Mouse (Mus musculus) midbrain, embryonic 11.5 days (tissue): ENCODE measurements around the gene Kncn. TPM values are rescaled to one million over a fixed set of nuclear protein-coding genes. Genes with fewer than 3 reads are reported as not detected.

Experiments
- ATAC-seq: fragments of 200-750 bp; cut with Nextera tagmentation; 2 replicates; pipeline ENCODE4 v1.8.0; 2017; ENCODE audit warnings: moderate TSS enrichment, moderate library complexity; ENCODE audit not compliant: low FRiP score
- DNase-seq: peaks from one replicate; pipeline ENCODE4 v3.0.0; 2015; ENCODE audit warnings: low spot score; ENCODE audit errors: missing footprints
- H3K27ac ChIP-seq: fragments of 300-500 bp; sonication (generic); 2 replicates; pipeline ENCODE4 v1.5.1; 2014; ENCODE audit warnings: low read depth, low read length
- H3K27me3 ChIP-seq: fragments of 300-500 bp; sonication (generic); 2 replicates; pipeline ENCODE4 v1.6.1; 2014; ENCODE audit warnings: mild to moderate bottlenecking, low read length, moderate library complexity, mixed read lengths; ENCODE audit not compliant: control insufficient read depth, insufficient read depth
- H3K36me3 ChIP-seq: fragments of 300-500 bp; sonication (generic); 2 replicates; pipeline ENCODE4 v1.6.1; 2014; ENCODE audit warnings: mild to moderate bottlenecking, low read length, moderate library complexity, mixed read lengths; ENCODE audit not compliant: control insufficient read depth, insufficient read depth
- H3K4me1 ChIP-seq: fragments of 300-500 bp; sonication (generic); 2 replicates; pipeline ENCODE4 v1.6.1; 2014; ENCODE audit warnings: low read length; ENCODE audit not compliant: control insufficient read depth, insufficient read depth
- H3K4me2 ChIP-seq: fragments of 300-500 bp; sonication (generic); 2 replicates; pipeline ENCODE4 v1.6.1; 2014; ENCODE audit warnings: mild to moderate bottlenecking, moderate library complexity
- H3K4me3 ChIP-seq: fragments of 300-500 bp; sonication (generic); 2 replicates; pipeline ENCODE4 v1.5.1; 2014; ENCODE audit warnings: low read depth, low read length
- H3K9ac ChIP-seq: fragments of 300-500 bp; sonication (generic); 2 replicates; pipeline ENCODE4 v1.6.1; 2014; ENCODE audit warnings: low read length
- H3K9me3 ChIP-seq: fragments of 300-500 bp; sonication (generic); 2 replicates; pipeline ENCODE4 v1.6.1; 2016; ENCODE audit warnings: low read length; ENCODE audit not compliant: control insufficient read depth
- WGBS: fragments of 180-500 bp; shearing (Covaris S2); extraction: QIAGEN DNeasy Blood & Tissue Kit; methylation state at CpG from one replicate; pipeline ENCODE4 v1.1.7; 2014; 5-methylcytosine and 5-hydroxymethylcytosine counted together
- polyA plus RNA-seq: library from polyadenylated mRNA; unstranded; fragments of >200 nt; fragmentation: Nextera tagmentation; extraction: Ambion mirVana; gene quantifications from 2 replicates; pipeline ENCODE4 v1.2.1, GENCODE M21; 2014

The Kncn gene
- polyA plus RNA-seq, 1 experiment from 2014 or later: not detected

DNA sequence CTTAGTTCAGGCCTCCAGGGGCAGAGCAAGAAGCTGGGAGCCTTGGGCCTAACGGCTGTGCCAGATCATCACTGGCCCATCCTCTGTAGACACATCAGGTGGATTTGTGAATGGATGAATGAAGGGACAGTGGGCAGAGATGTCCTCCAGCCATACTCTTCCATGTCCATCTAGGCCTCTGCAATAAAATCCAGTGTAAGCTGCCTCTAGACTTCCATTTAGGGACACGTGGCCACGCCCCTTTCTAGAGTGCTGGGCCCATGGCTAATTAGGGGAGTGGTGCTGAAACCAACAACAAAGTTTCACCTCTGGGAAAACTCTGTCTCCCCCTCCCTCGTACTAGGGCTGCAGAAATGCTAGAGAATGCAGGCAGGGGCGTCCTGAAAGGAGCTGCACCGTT, 5.9 kb downstream of the Kncn start:
- Histone ChIP-seq H3K27ac (no peak overlapping the region), H3K4me3 (peak overlapping the region; percentile 27), H3K4me2 (peak overlapping the region; percentile 62), H3K27me3 (peaks cover 24% of the 10 kb centered on the region), H3K9me3 (no peaks in the 10 kb centered on the region), H3K9ac (peak overlapping the region; percentile 55), H3K36me3 (no peaks in the 10 kb centered on the region), H3K4me1 (peaks cover 10% of the 10 kb centered on the region)
- WGBS: 12% methylated on average over 6 of the region's 6 CpGs
- peak; percentile 85 for DNase-seq
- peak; percentile 17; the same call in 1 of the 2 replicates for ATAC-seq

DNA sequence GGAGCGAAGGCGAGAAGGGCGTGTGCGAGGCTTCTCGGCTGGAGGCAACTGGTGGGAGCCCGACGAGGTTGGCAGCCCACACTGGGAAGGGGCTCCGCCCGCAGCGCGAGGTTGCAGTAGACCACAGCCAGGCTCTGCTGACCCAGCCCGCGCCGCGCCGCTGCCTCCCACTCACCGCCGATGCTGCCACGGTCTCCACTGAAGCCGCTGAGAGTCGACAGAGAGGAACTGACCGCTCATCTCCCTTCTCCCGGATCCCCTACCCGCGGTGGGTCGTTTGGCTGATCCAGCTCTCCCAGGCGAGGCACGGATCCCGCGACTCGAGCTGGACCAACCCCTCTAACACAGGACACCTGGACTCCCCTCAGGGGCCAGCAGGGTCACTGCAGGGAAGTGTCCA, 6.4 kb downstream of the Kncn start, which contains the start of gene 6430628N08Rik:
Gene 6430628N08Rik, plus strand, starts transcription at position 113 of the 400 bp plus-strand sequence.
- no peaks in the 10 kb centered on the region for H3K36me3 ChIP-seq
- H3K9ac ChIP-seq: peak within 1 kb of the TSS; percentile 55
- no peak within 1 kb of the TSS for H3K27ac ChIP-seq
- H3K4me3 ChIP-seq: peak within 1 kb of the TSS; percentile 27
- H3K9me3 ChIP-seq: no peaks in the 10 kb centered on the region
- peaks cover 24% of the 10 kb centered on the region for H3K27me3 ChIP-seq
- peaks cover 10% of the 10 kb centered on the region for H3K4me1 ChIP-seq
- ATAC-seq (peak; percentile 53; the same call in 1 of the 2 replicates), DNase-seq (peak; percentile 92)
- WGBS: under 1% methylated on average over 31 of the region's 31 CpGs
- H3K4me2 ChIP-seq: peak within 1 kb of the TSS; percentile 62

DNA sequence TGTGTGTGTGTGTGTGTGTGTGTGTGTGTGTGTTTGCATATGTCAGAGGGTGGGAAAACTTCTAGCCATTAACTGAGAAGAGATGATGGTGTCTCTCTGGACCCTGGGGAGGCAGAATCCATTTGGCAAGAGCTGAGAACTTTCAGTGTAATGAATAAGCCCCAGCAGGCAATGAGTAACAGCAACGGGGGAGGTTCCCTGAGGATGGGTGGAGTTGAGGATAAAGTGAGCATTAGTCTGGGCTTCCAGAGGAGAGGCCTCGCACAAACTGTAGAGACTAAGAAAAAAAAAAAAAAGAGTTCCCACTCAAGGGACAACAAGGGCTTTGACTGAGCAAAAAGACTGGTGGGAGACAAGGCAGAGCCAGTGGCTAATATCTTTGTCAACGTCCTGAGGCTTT, 10.1 kb downstream of the Kncn start:
- WGBS: 16% methylated on average over 3 of the region's 3 CpGs
- Histone ChIP-seq H3K4me1 (peaks cover 20% of the 10 kb centered on the region), H3K9me3 (no peaks in the 10 kb centered on the region), H3K4me2 (no peak overlapping the region), H3K4me3 (no peak overlapping the region), H3K36me3 (no peaks in the 10 kb centered on the region), H3K27ac (no peak overlapping the region), H3K27me3 (peaks cover 44% of the 10 kb centered on the region), H3K9ac (no peak overlapping the region)
- no peak for ATAC-seq
- DNase-seq: no peak

DNA sequence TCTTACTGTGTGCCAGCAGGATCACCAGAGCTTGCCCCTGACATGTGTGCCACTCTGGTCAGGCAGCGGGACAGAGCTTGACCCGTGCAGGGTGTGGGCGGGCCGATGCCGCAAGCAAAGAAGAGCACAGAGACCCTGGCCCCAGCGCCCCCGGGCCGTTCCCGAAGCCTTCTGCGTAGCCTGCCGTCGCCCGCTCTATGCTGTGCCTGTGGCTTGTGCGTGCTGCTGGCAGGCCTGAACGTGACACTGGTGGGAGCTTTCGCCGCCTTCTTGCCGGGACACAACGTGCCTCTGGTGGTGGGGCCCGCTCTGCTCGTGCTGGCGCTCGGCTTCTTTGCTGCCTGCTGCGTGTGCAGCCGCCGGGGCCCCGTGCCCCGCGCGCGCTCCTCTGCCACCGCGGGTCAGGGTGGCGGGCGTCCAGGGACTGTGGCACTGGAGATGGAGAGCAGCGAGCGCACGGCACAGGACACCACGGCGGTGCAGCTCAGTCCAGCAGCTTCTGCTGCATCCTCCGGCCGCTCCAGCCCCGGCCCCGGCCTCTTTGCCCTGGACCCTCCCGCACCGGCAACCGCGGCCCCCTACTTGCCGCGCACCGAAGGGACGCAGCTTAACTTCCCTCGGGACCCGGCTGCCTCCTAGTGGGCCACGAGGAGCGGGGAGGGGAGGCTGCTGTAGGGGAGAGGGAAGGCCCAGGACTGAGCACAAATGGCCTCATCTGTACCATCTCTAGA, 13.9 kb downstream of the Kncn start:
- peak overlapping the region; percentile 70 for H3K9ac ChIP-seq
- peak; percentile 81 for ATAC-seq
- peaks cover 35% of the 10 kb centered on the region for H3K27me3 ChIP-seq
- no peak overlapping the region for H3K27ac ChIP-seq
- H3K9me3 ChIP-seq: no peaks in the 10 kb centered on the region
- peaks cover 10% of the 10 kb centered on the region for H3K4me1 ChIP-seq
- under 1% methylated on average over 56 of the region's 56 CpGs for WGBS
- H3K36me3 ChIP-seq: no peaks in the 10 kb centered on the region
- peak overlapping the region; percentile 44 for H3K4me3 ChIP-seq
- DNase-seq: peak; percentile 95
- peak overlapping the region; percentile 90 for H3K4me2 ChIP-seq

DNA sequence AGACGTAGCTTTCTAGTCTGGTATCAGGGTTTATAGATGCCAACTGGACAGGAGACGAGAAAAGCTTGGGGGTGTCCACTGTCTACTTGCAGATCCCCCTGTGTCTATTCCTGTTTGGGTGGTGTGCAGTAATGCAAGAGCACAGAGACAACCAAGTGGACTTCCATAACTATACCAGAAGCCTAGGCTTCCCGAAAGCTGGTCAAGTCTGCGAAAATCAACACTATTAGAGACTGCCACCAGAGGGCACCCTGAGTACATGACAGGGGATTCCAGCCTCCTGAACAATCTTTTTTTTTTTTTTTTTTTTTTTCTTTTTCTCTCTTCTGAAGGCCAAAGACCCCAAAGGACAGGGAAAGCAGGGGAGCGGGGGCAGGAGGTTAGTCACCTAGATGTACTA, 18.6 kb downstream of the Kncn start:
- Histone ChIP-seq H3K9me3 (no peaks in the 10 kb centered on the region), H3K4me3 (no peak overlapping the region), H3K27me3 (peaks cover 36% of the 10 kb centered on the region), H3K27ac (no peak overlapping the region), H3K4me1 (peaks cover 34% of the 10 kb centered on the region), H3K9ac (no peak overlapping the region), H3K36me3 (no peaks in the 10 kb centered on the region), H3K4me2 (no peak overlapping the region)
- 19% methylated on average over 5 of the region's 5 CpGs for WGBS
- DNase-seq (peak; percentile 98), ATAC-seq (no peak)

DNA sequence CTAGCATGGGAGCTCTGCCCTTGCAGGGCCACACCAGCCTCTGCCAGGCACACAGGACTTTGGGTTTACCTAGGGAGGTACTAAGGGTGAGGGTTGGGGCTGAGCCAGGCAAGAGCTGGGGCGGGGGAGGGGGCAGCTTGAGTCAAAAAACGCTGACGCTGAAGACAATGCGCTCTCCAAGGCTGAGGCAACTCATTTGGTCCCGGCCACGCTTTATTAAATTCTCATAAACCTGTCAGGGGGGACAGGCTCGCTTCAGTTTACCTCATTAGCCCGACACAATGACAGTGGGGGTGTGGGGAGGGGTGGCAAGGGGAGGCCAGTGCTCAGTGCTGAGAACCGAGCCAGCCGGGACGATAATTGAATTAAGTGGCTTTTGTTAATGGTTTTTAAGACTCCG, 20.2 kb downstream of the Kncn start:
- Histone ChIP-seq H3K27me3 (peaks cover 26% of the 10 kb centered on the region), H3K9ac (no peak overlapping the region), H3K4me3 (no peak overlapping the region), H3K4me1 (peaks cover 38% of the 10 kb centered on the region), H3K4me2 (peak overlapping the region; percentile 11; the same call in 1 of the 2 replicates), H3K36me3 (no peaks in the 10 kb centered on the region), H3K27ac (no peak overlapping the region), H3K9me3 (no peaks in the 10 kb centered on the region)
- 1% methylated on average over 12 of the region's 12 CpGs for WGBS
- peak; percentile 57 for ATAC-seq
- no peak for DNase-seq

DNA sequence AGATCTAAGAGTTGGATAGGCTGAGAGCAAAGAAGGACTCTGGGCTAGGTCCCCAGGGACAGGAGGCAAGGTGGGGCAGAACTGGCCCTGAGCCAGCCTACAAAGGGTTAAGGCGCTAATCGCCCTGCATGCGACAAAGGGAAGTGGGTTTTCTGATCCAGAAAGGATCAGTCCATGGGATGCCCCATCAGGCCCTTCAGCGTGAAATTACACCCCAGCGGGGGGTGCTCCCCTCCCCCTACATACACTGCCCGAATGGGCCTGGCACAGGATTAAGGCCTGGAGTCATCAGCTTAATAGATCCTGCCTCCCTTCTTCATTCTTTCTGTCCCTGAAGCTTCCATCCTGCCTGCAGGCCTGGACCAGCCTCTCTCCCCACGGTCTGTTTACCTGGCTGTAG, 21.5 kb downstream of the Kncn start:
- WGBS: 3% methylated on average over 7 of the region's 7 CpGs
- Histone ChIP-seq H3K9ac (no peak overlapping the region; the same call in 1 of the 2 replicates), H3K4me1 (peaks cover 38% of the 10 kb centered on the region), H3K4me2 (peak overlapping the region; percentile 6; the same call in 1 of the 2 replicates), H3K4me3 (no peak overlapping the region), H3K36me3 (no peaks in the 10 kb centered on the region), H3K9me3 (no peaks in the 10 kb centered on the region), H3K27me3 (peaks cover 19% of the 10 kb centered on the region), H3K27ac (no peak overlapping the region; the same call in 1 of the 2 replicates)
- ATAC-seq (peak; percentile 82), DNase-seq (peak; percentile 99)

DNA sequence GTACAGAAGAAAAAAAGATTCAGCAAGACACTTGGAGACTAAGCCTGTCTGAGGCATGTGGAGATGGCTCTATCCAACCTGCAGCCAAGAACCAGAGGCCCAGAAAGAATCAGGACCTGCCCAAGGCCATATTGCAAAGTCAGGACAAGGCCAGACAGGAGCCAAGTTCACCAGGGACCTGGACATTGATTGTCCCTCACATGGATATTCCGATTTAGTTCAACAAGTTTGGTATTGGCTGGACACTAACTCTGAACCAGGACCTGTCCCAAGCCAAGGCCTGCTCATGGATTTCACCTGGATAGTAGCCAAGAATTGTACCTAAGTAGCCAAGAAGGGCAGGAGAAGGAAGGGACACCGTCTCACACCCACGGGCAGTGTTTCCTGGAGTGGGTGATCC, 22.6 kb downstream of the Kncn start:
- ATAC-seq: no peak
- Histone ChIP-seq H3K4me2 (no peak overlapping the region), H3K36me3 (no peaks in the 10 kb centered on the region), H3K4me3 (no peak overlapping the region), H3K27me3 (peaks cover 19% of the 10 kb centered on the region), H3K4me1 (peaks cover 48% of the 10 kb centered on the region), H3K27ac (no peak overlapping the region), H3K9me3 (no peaks in the 10 kb centered on the region), H3K9ac (no peak overlapping the region)
- 92% methylated on average over 3 of the region's 3 CpGs for WGBS
- DNase-seq: no peak

DNA sequence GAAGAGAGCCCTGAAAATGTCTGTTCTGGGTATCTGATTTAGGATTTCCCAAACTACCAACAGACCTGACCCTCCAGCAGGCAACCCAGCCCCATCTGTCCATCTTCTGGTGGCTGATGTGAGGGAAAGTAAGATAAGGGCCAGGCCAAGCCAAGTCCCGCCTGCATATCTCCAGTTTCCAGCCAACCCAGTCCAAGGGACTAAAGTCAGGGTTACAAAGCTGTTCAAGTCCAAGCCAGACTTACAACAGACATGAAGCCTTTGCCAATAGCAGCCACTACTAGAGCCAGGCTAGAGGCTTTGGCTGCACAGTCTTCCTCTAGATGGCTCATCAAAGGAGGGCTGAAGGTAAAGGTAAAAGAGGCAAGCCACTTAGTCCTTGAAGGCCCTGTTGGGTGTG, 23.8 kb downstream of the Kncn start:
- DNase-seq (no peak), ATAC-seq (no peak)
- WGBS: 53% methylated on average over 1 of the region's 1 CpGs
- H3K4me2 ChIP-seq: no peak overlapping the region
- no peak overlapping the region for H3K27ac ChIP-seq
- H3K4me3 ChIP-seq: no peak overlapping the region
- H3K9ac ChIP-seq: no peak overlapping the region
- H3K36me3 ChIP-seq: no peaks in the 10 kb centered on the region
- peaks cover 15% of the 10 kb centered on the region for H3K27me3 ChIP-seq
- H3K9me3 ChIP-seq: no peaks in the 10 kb centered on the region
- peaks cover 52% of the 10 kb centered on the region for H3K4me1 ChIP-seq
